Mouse (Mus musculus): Measurements from ENCODE around the gene Dapp1.
"Not testable (repeated sequence)": the region's sequence is repeated elsewhere in the genome, so short reads cannot be mapped to it uniquely, and the experiment has no call there.

The Dapp1 gene

GRCm38 (mm10) chr3:137918932-137919311 is 62.4 kb downstream of the Dapp1 start:
- DNase-seq (ENCODE audit: low read depth, low spot score), result no peak

GRCm38 (mm10) chr3:137918172-137918931 is 63.0 kb downstream of the Dapp1 start, which contains the start of gene Lamtor3:
TSS of gene Lamtor3 (plus strand) at chr3:137918506.
- DNase-seq (ENCODE audit: low read depth, low spot score), result peak; percentile 87

GRCm38 (mm10) chr3:137917694-137918171 is 63.6 kb downstream of the Dapp1 start:
- no peak for DNase-seq (ENCODE audit: low read depth, low spot score)

- not testable (repeated sequence) for DNase-seq (ENCODE audit: low read depth, low spot score)
Measured at GRCm38 (mm10) chr3:137914567-137914966, 66.8 kb downstream of the Dapp1 start.

- no peak for DNase-seq (ENCODE audit: low read depth, low spot score)
Measured at GRCm38 (mm10) chr3:137913093-137913492, 68.3 kb downstream of the Dapp1 start.

- no peak for DNase-seq (ENCODE audit: low read depth, low spot score)
Measured at GRCm38 (mm10) chr3:137900149-137900548, 81.2 kb downstream of the Dapp1 start.

GRCm38 (mm10) chr3:137897685-137898084 is 83.7 kb downstream of the Dapp1 start:
- DNase-seq (ENCODE audit: low read depth, low spot score), result no peak

- DNase-seq (ENCODE audit: low read depth, low spot score), result no peak
Measured at GRCm38 (mm10) chr3:137896867-137897266, 84.5 kb downstream of the Dapp1 start.

GRCm38 (mm10) chr3:137896386-137896785 is 85.0 kb downstream of the Dapp1 start:
- no peak for DNase-seq (ENCODE audit: low read depth, low spot score)

- no peak for DNase-seq (ENCODE audit: low read depth, low spot score)
Measured at GRCm38 (mm10) chr3:137895196-137895595, 86.1 kb downstream of the Dapp1 start.

GRCm38 (mm10) chr3:137893789-137894188 is 87.6 kb downstream of the Dapp1 start:
- DNase-seq (ENCODE audit: low read depth, low spot score), result no peak

- DNase-seq (ENCODE audit: low read depth, low spot score), result no peak
Measured at GRCm38 (mm10) chr3:137892118-137892517, 89.2 kb downstream of the Dapp1 start.

GRCm38 (mm10) chr3:137891089-137891488 is 90.3 kb downstream of the Dapp1 start:
- peak; percentile 7 for DNase-seq (ENCODE audit: low read depth, low spot score)

- DNase-seq (ENCODE audit: low read depth, low spot score), result no peak
Measured at GRCm38 (mm10) chr3:137887961-137888360, 93.4 kb downstream of the Dapp1 start.

GRCm38 (mm10) chr3:137881093-137881492 is 100.3 kb downstream of the Dapp1 start:
- DNase-seq (ENCODE audit: low read depth, low spot score), result no peak
